In genomic region chr12:12995061-12995973, GRCm38 (mm10) we compare ENCODE assay signal across 8 mouse cellular contexts. TPM values are rescaled to one million over a fixed set of nuclear protein-coding genes. Genes with fewer than 3 reads are reported as not detected.
DNase-seq lines count a peak whose midpoint lies in the region; ATAC-seq and TF ChIP-seq lines count a peak whose summit lies in the region.

No protein-coding gene starts in this region.

- no peaks in the 10 kb centered on the region for H3K9me3 ChIP-seq in intestine, embryonic 16.5 days (ENCODE audit: control insufficient read depth, low read length)
- no peaks in the 10 kb centered on the region for H3K9me3 ChIP-seq in liver, embryonic 14.5 days (ENCODE audit: control insufficient read depth, low read length)
- H3K9me3 ChIP-seq in stomach, embryonic 15.5 days: no peaks in the 10 kb centered on the region

- ATAC-seq in intestine, embryonic 16.5 days: peak; percentile 85
- ATAC-seq in liver, embryonic 14.5 days (ENCODE audit: insufficient read depth): peak; percentile 45; the same call in 1 of the 2 replicates
- ATAC-seq in stomach, embryonic 15.5 days (ENCODE audit: insufficient read depth, low FRiP score, low read depth): peak; percentile 66; the same call in 1 of the 2 replicates

- 0 out of 2 replicates have a peak overlapping the region, but pooled peaks have one; percentile 2 for H3K27ac ChIP-seq in intestine, embryonic 16.5 days (ENCODE audit: low read length)
- no peak overlapping the region for H3K27ac ChIP-seq in liver, embryonic 14.5 days
- H3K27ac ChIP-seq in stomach, embryonic 15.5 days: peak overlapping the region; percentile 54; the same call in 1 of the 2 replicates

- H3K4me3 ChIP-seq in intestine, embryonic 16.5 days (ENCODE audit: low read length): no peak overlapping the region
- H3K4me3 ChIP-seq in liver, embryonic 14.5 days (ENCODE audit: insufficient read depth in 1 of 2, low read depth in 2 of 2, low read length in 2 of 2): no peak overlapping the region
- no peak overlapping the region for H3K4me3 ChIP-seq in stomach, embryonic 15.5 days (replicated peaks)

- no peak for TF ChIP-seq CTCF in liver, embryonic 14.5 days (IDR thresholded peaks at IDR 0.05; ENCODE audit: low read depth)

- H3K27me3 ChIP-seq in intestine, embryonic 16.5 days (replicated peaks; ENCODE audit: control insufficient read depth, insufficient read depth, low read length): no peaks in the 10 kb centered on the region
- no peaks in the 10 kb centered on the region for H3K27me3 ChIP-seq in liver, embryonic 14.5 days (ENCODE audit: control insufficient read depth, insufficient read depth, low read length)
- H3K27me3 ChIP-seq in stomach, embryonic 15.5 days (replicated peaks): no peaks in the 10 kb centered on the region

- no peak overlapping the region for H3K9ac ChIP-seq in intestine, embryonic 16.5 days (ENCODE audit: low read depth, low read length)
- H3K9ac ChIP-seq in liver, embryonic 14.5 days (replicated peaks): no peak overlapping the region
- H3K9ac ChIP-seq in stomach, embryonic 15.5 days: no peak overlapping the region

- DNase-seq in cerebellum, postnatal 10 days: peak; percentile 13 to 23
- no peak for DNase-seq in cerebellum, postnatal 36 days
- DNase-seq in gastrocnemius, postnatal 25 days: peak; percentile 25
- peak in 2 of 3 experiments; percentile 9 to 20 for DNase-seq in liver, embryonic 14.5 days (ENCODE audit: low read depth in 3 of 3, low spot score in 3 of 3)
- DNase-seq in cerebellum, adult 18-20 months: no peak
- no peak for DNase-seq in right cerebral cortex, postnatal 36 days (ENCODE audit: low spot score in 2 of 2)

- no peak overlapping the region for H3K4me2 ChIP-seq in intestine, embryonic 16.5 days (ENCODE audit: low read depth, low read length)
- H3K4me2 ChIP-seq in liver, embryonic 14.5 days (ENCODE audit: low read depth): no peak overlapping the region
- H3K4me2 ChIP-seq in stomach, embryonic 15.5 days: no peak overlapping the region

- peaks cover 3% of the 10 kb centered on the region; the same call in 1 of the 2 replicates for H3K4me1 ChIP-seq in intestine, embryonic 16.5 days (ENCODE audit: control insufficient read depth, insufficient read depth, low read length)
- H3K4me1 ChIP-seq in liver, embryonic 14.5 days (replicated peaks; ENCODE audit: control insufficient read depth in 2 of 2, insufficient read depth in 2 of 2, low read length in 1 of 2): peaks cover 0 to 13% of the 10 kb centered on the region in 2 experiments; a peak in 1 of 4 replicates
- H3K4me1 ChIP-seq in stomach, embryonic 15.5 days: 0 out of 2 replicates have a peak, but pooled peaks cover 14% of the 10 kb centered on the region

- 49% methylated on average over 21 of the region's 21 CpGs for WGBS in intestine, embryonic 16.5 days
- 45% methylated on average over 21 of the region's 21 CpGs for WGBS in liver, embryonic 14.5 days (ENCODE audit: insufficient replicate concordance)
- 41% methylated on average over 21 of the region's 21 CpGs for WGBS in stomach, embryonic 15.5 days

- H3K36me3 ChIP-seq in intestine, embryonic 16.5 days (ENCODE audit: control insufficient read depth, insufficient read depth, low read length): no peaks in the 10 kb centered on the region
- H3K36me3 ChIP-seq in liver, embryonic 14.5 days (replicated peaks; ENCODE audit: control insufficient read depth, insufficient read depth, low read depth): no peaks in the 10 kb centered on the region
- no peaks in the 10 kb centered on the region for H3K36me3 ChIP-seq in stomach, embryonic 15.5 days

- TF ChIP-seq EP300 in liver, embryonic 14.5 days (IDR thresholded peaks at IDR 0.05; ENCODE audit: low read depth): no peak

RNA-seq across cellular contexts. Expression of gene Mycn, which starts 53.6 kb away (rescaled TPM):
- under 1 TPM; 0.74 to 0.80 TPM for total RNA-seq in gastrocnemius, postnatal 25 days (2021)
- 60.7 and 66.4 TPM in 2 replicates for polyA plus RNA-seq in intestine, embryonic 16.5 days (2015; fragmentation: Nextera tagmentation; extraction: Ambion mirVana)
- 2.4 and 2.9 TPM in 2 replicates for polyA plus RNA-seq in liver, embryonic 14.5 days (2012; rRNA removed)
- 3.9 and 4.4 TPM in 2 replicates for polyA plus RNA-seq in liver, embryonic 14.5 days (2014; fragmentation: Nextera tagmentation; extraction: Ambion mirVana)
- 45.7 and 52.6 TPM in 2 replicates for polyA plus RNA-seq in stomach, embryonic 15.5 days (2015; fragmentation: Nextera tagmentation; extraction: Ambion mirVana)

Comparison
In these comparisons a context has a peak if more than half of its experiments do, and no peak if none do; other contexts are left out.
1. DNase-seq: peak in cerebellum, postnatal 10 days (2 of 2), gastrocnemius, postnatal 25 days (single experiment) and liver, embryonic 14.5 days (2 of 3); none in cerebellum, postnatal 36 days (0 of 2), cerebellum, adult 18-20 months (0 of 2) and right cerebral cortex, postnatal 36 days (0 of 2).
2. Peak in every context shown above with its lines, with median percentiles within 50 percentile points of each other: ATAC-seq.